Mouse (Mus musculus) Patski (cell line): Measurements from ENCODE around the gene Ubap2. TPM values are rescaled to one million over a fixed set of nuclear protein-coding genes. Genes with fewer than 3 reads are reported as not detected.

Experiments used
- ATAC-seq: fragments of 100-300 bp; one replicate; pipeline ENCODE4 v1.8.0; 2021
- CTCF ChIA-PET: fragments of 350-600 bp; sonication (Branson Sonifier 250); formaldehyde crosslinking; loops from one replicate; lab custom pipeline; 2022; ENCODE audit warnings: inconsistent platforms; lab: Charles Lee
- POLR2A ChIA-PET: fragments of 350-600 bp; sonication (Branson Sonifier 250); formaldehyde crosslinking; loops from one replicate; lab custom pipeline; 2022; ENCODE audit warnings: antibody characterized with exemption, inconsistent platforms; lab: Charles Lee
- DNase-seq: peaks from one replicate; pipeline ENCODE4 v3.0.0-alpha.2; 2011; ENCODE audit warnings: low read depth, low spot score
- H3K27me3 ChIP-seq: fragments of 371-371 bp; one replicate; pipeline ENCODE4 v1.5.1; 2021
- CTCF ChIP-seq: fragments of 100-300 bp; IDR thresholded peaks from one replicate; pipeline ENCODE4 v1.5.1; 2021
- in situ Hi-C: fragments of 300-500 bp; cut with MboI; formaldehyde crosslinking; loops from 3 replicates; pipeline ENCODE4 v1.11.1; 2018; ENCODE audit warnings: low pct_unique_long_range_greater_than_20kb, mixed read lengths
- polyA plus RNA-seq: library from polyadenylated mRNA; unstranded; gene quantifications from one replicate; pipeline ENCODE4 v1.2.3, GENCODE M21; 2021

The Ubap2 gene
- polyA plus RNA-seq, 1 experiment from 2014 or later: 54.1 TPM

DNA sequence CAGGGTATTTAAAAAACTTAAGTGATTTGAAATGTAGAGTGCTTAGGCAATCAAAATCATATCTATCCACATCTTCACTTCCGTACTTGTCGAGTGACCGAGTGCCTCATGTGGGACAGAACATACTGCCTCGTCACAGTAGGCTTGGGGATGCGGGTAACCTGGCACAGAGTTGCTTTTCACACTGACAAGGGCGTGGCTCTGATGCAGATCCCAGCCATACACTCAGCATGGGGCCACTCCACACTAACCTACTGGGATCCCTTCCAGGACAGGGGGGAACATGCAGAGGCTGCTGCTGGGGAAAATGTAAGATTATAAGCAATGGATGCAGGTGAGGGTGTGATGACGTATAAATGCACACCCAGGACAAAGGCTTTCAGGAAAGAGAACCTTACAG is 28.7 kb upstream of the Ubap2 start:
- no peak for ATAC-seq
- ChIA-PET POLR2A (no interaction called here), CTCF (no interaction called here)
- in situ Hi-C loops: loop anchor here (5.0 kb wide), 1 partner anchor 84 kb away; no protein-coding TSS in a partner anchor
- H3K27me3 ChIP-seq: no peaks in the 10 kb centered on the region
- no peak for TF ChIP-seq CTCF
- DNase-seq: no peak

DNA sequence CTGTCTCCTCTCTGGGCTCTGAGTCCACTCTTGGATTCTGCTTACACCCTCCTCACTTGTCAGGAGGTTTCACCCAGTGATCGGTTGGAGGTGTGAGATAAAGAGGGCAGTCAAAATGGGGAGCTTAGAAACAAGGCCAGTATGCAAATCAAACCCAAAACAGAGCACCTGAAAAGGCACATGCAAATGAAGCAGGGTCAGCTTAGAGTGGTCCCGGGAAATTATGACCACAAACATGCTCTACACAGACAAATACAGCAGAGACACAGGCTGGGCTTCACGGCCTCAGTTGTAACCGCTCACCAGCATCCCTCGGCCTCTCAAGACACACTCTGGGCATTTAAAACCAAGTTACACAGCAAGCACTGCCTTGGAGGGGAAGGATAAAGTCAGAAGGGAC is 24.0 kb upstream of the Ubap2 start:
- TF ChIP-seq CTCF: no peak
- no peaks in the 10 kb centered on the region for H3K27me3 ChIP-seq
- POLR2A ChIA-PET: no interaction called here
- in situ Hi-C loops: no loop called here
- DNase-seq: no peak
- CTCF ChIA-PET: interaction anchor here (1.1 kb wide), 1 partner anchor 12 kb away, joined by 5 read pairs; no protein-coding TSS in a partner anchor
- no peak for ATAC-seq

DNA sequence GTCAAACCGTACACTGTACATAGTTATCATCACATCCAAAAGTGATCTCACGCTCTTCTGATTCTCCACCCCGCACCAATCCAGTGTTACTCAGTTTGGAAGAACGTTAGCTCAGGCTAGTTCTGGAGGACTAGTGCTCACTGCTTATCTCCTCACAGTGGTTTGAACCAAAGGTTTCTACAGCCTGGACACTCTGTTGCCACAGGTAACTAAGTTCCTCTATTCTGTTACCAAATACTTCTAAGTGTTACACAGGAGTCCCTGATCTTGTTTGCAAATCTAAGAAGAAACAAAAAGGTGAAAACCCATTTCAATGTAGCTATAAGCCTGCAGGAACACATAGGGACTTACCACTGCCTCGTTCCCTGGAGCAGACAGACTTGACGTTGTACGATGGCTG is 21.0 kb upstream of the Ubap2 start:
- ChIA-PET POLR2A (no interaction called here), CTCF (no interaction called here)
- DNase-seq: no peak
- no peaks in the 10 kb centered on the region for H3K27me3 ChIP-seq
- no peak for TF ChIP-seq CTCF
- in situ Hi-C loops: no loop called here
- ATAC-seq: no peak

DNA sequence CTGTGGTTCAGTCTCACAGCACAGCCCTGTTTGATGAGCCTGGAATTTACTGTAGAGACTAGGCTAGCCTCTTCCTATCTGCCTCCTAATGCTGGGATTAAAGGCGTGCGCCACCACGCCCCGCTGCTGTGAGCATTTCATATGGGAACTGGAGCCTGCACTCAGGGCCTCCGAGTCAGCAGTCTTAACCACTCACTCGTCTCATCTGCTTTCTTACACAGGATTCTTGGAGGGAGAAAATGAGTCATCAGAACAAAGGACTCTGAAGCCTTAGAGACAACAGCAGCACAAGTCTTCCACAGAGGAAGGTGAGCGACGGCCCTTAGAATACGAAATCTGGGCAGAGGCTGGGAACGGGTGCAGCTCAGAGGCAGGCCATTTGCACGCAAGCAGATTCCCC is 20.6 kb upstream of the Ubap2 start:
- POLR2A ChIA-PET: no interaction called here

DNA sequence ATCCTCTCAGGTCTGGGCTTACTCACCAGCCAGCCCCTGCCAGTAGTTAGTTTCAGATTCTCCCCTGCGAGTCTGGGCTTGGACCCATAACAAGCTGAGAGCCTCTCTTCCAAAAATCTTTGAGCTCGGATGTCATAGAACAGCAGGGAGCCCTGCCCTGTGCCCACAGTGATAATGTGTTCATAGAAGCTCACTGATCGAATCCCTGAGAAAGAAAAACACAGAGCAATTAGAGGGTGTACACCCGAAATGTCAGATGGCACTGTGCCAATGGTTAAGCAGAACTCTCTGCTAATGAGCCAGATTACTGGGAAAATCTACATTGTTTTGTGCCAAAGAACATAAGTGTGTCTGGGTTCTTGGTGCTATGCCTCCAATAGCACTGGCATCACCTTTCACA is 19.0 kb upstream of the Ubap2 start:
- DNase-seq (no peak), ATAC-seq (no peak)
- H3K27me3 ChIP-seq: no peaks in the 10 kb centered on the region
- POLR2A ChIA-PET: no interaction called here
- TF ChIP-seq CTCF: no peak
- CTCF ChIA-PET: no interaction called here
- in situ Hi-C loops: no loop called here

More for the DNA sequence above, 20.6 kb upstream of the Ubap2 start:
- CTCF ChIA-PET: no interaction called here
- TF ChIP-seq CTCF: no peak
- ATAC-seq (no peak), DNase-seq (no peak)
- in situ Hi-C loops: no loop called here
- H3K27me3 ChIP-seq: no peaks in the 10 kb centered on the region

DNA sequence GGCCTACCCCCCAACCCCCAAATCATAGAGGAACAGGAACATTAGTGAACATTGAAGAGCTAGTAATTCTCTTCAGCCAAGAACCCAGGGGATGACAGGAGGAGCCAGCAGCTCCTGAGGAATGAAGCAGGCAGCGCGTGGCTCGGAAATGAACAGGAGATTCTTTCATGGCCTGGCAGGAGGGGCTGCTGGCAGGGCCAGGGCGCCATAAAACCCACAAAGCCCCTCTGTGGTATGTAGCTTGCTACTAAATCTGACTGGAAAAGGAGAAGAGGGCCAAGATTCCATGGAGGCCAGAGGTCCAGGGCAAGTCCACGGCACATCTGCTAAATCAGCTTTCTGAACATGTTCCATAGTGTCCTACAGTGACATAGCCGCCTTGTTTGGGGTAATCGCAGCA is 14.9 kb upstream of the Ubap2 start:
- ATAC-seq (no peak), DNase-seq (no peak)
- CTCF ChIA-PET: interaction anchor here (1.8 kb wide), 1 partner anchor 63 kb away, joined by 5 read pairs; no protein-coding TSS in a partner anchor
- no peaks in the 10 kb centered on the region for H3K27me3 ChIP-seq
- POLR2A ChIA-PET: no interaction called here
- in situ Hi-C loops: loop anchor here (5.0 kb wide), 2 partner anchors 68 to 158 kb away; no protein-coding TSS in a partner anchor
- TF ChIP-seq CTCF: no peak

DNA sequence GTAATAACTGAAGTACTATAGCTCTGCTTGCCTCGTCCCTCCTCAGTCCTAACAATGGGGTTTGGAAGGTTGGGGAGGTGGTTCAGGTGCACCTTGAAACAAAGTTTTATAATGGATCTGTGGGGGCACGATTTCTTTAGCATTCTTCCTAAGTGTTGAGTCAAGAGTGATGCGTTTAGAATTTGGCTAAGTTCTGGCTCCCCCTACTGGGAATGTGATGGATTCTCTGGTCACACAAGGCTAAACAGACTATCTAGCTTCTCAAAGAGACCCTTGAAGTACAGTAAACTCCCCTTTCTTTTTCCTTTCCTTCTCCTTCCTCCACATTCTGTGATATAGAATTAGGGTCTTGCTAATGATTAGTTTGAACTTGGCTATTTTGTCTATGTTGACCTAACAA is 11.5 kb upstream of the Ubap2 start:
- CTCF ChIA-PET: interaction anchor here (0.9 to 1.9 kb wide), 7 partner anchors 11 to 60 kb away, joined by 3 to 5 read pairs (median 4); no protein-coding TSS in a partner anchor
- no peak for DNase-seq
- no peak for ATAC-seq
- in situ Hi-C loops: loop anchor here (5.0 kb wide), 2 partner anchors 64 to 154 kb away; no protein-coding TSS in a partner anchor
- TF ChIP-seq CTCF: peak; percentile 38
- H3K27me3 ChIP-seq: no peaks in the 10 kb centered on the region
- POLR2A ChIA-PET: no interaction called here

DNA sequence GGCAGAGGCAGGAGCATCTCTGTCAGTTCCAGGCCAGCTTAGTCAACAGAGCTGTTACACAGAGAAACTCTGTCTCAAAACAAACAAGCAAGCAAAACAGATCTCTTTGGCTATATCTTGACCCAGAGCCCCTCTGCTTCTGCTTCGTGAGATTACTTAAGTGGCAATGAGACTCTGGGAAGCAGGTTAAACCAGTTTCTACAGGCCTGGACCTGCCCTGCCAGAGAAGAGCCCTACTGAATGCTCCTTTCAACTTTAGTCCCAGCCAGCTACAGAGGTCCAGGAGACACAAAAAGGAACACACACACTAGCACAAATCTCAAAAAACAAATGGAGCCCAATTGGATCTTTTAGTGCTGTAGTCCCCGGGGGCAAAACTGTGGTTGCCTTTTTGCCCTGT is 9.1 kb upstream of the Ubap2 start:
- TF ChIP-seq CTCF: no peak
- POLR2A ChIA-PET: no interaction called here
- CTCF ChIA-PET: interaction anchor here (1.6 kb wide), 1 partner anchor 58 kb away, joined by 5 read pairs; no protein-coding TSS in a partner anchor
- no peak for ATAC-seq
- no peaks in the 10 kb centered on the region for H3K27me3 ChIP-seq
- in situ Hi-C loops: no loop called here
- no peak for DNase-seq

DNA sequence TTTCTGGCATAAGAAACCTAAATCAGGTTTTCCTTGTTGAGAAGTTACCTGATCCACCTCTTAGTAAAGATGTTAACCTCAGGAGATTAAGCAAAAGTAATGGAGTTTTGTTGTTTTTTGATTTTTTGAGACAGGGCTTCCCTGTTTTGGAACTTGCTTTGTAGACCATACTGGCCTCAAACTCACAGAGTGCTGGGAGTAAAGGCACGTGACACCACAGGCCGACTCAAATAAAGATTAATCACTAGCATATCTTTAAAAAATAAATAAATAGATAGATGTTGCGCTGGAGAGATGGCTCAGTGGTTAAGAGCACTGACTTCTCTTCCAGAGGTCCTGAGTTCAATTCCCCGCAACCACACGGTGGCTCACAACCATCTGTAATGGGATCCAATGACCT is 983 bp upstream of the Ubap2 start:
- ChIA-PET POLR2A (interaction anchor here (0.6 kb wide), 1 partner anchor 76 kb away, joined by 4 read pairs; no protein-coding TSS in a partner anchor), CTCF (no interaction called here)
- DNase-seq: no peak
- no peak for TF ChIP-seq CTCF
- in situ Hi-C loops: no loop called here
- H3K27me3 ChIP-seq: no peaks in the 10 kb centered on the region
- ATAC-seq: no peak

DNA sequence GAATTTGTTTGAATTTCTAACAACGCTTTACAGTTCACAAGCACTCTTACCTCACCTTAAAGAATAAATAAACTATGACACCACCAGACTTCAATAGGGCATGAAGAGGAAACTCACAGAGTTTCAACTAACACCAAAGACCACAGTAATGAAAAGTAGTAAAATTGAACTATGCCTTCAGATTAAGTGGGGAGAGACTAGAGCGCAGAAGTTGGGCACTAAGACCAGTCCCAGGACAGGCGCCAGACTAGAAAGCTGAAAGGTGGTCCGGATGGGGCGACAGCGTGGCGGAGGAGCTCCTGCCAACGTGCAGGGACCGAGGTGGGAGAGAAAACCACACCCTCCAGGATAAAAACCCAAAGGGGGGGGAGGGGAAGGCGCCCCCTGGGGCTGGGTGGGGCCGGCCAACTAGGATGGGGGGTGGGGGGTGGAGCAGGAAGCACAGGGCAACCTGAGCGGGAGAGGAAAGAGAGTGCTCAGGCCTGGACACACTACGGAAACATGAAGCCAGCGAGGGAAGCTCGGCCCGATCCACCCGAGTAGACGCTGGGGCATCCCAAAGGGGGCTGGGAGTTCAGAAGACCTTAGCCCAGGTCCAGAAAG is 466 bp downstream of the Ubap2 start:
- ATAC-seq (peak; percentile 36), DNase-seq (no peak)
- no peak for TF ChIP-seq CTCF
- in situ Hi-C loops: no loop called here
- no peaks in the 10 kb centered on the region for H3K27me3 ChIP-seq
- CTCF ChIA-PET: no interaction called here
- POLR2A ChIA-PET: no interaction called here

DNA sequence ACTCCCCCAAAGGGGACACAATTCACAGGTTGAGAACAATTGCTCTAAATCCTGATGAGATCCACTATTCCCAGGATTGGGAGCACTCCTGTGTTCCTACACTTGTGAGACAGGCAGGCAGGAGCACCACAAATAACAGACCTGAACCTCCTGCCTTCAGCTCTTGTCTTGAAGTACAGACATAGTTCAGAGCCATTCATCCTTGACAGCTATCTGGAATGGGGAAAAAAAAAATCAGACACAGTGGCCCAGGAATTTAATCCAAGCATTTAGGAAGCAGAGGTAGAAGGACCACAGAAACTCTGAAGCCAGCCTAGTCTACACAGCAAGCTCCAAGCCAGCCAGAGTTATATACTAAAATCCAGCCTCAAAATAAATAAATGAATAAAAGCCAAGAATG is 6.8 kb downstream of the Ubap2 start:
- no peak for TF ChIP-seq CTCF
- peak; percentile 78 for ATAC-seq
- no peak for DNase-seq
- ChIA-PET POLR2A (interaction anchor here (1.3 kb wide), 1 partner anchor 9 kb away, joined by 6 read pairs; no protein-coding TSS in a partner anchor), CTCF (interaction anchor here (1.0 to 1.6 kb wide), 6 partner anchors 12 to 42 kb away, joined by 3 to 5 read pairs (median 4); no protein-coding TSS in a partner anchor)
- no peaks in the 10 kb centered on the region for H3K27me3 ChIP-seq
- in situ Hi-C loops: no loop called here
